Mouse (Mus musculus): ENCODE measurements around the gene Tpst1.

Tpst1 gene

GRCm38 (mm10) chr5:130089177-130089576 is 16.1 kb downstream of the Tpst1 start:
- whole genome bisulfite sequencing = 51% methylated on average over 7 of the region's 7 CpGs

- 53% methylated on average over 18 of the region's 18 CpGs for WGBS
Observed at GRCm38 (mm10) chr5:130089626-130090393, 16.7 kb downstream of the Tpst1 start.

DNA sequence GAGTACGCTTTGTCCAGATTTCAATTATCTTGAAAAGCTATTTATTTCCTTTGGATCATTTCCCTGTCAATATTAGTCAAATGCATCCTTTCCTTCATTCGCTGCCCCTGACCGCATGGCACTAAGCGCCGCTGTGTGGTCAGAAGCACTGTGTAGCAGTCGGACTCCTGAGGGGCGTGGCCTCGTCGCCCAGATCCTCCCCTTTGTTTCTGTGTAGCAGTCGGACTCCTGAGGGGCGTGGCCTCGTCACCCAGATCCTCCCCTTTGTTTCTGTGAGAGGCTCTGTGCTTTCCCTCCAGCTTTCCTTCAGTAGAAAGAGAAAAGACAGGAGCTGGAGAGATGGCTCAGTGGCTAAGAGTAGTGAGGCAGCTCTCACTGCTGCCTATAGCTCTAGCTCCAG is 23.6 kb downstream of the Tpst1 start:
- 34% methylated on average over 12 of the region's 12 CpGs for WGBS

DNA sequence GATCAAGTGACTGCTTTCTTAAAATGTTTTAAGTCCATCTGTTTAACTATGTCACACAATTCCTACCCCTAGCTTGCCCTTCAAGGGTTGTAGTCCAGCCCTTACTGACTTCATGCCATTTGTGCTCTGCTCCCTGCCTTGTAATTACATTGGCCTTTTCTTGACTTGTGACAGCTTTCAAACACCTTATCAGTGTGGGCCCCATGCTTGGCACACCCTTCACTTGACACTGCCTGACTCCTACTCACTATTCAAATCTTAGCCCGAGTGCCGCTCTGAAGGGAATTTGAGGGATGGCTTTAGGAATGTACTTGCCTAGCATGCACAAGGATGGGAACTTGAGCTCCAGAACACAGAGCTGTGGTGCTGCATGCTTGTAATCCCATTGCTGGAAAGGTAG is 24.7 kb downstream of the Tpst1 start:
- WGBS = 62% methylated on average over 2 of the region's 2 CpGs

DNA sequence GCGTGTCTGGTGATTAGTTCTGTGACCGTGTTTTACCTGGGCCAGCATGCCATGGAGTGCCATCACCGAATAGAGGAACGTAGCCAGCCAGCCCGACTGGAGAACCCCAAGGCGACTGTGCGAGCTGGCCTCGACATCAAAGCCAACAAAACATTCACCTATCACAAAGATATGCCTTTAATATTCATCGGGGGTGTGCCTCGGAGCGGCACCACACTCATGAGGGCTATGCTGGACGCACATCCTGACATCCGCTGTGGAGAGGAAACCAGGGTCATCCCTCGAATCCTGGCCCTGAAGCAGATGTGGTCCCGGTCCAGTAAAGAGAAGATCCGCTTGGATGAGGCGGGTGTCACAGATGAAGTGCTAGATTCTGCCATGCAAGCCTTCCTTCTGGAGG is 28.6 kb downstream of the Tpst1 start:
- 97% methylated on average over 17 of the region's 17 CpGs for WGBS

- 69% methylated on average over 3 of the region's 3 CpGs for WGBS
Observed at GRCm38 (mm10) chr5:130109348-130109747, 36.2 kb downstream of the Tpst1 start.

- WGBS = 63% methylated on average over 12 of the region's 12 CpGs
Observed at GRCm38 (mm10) chr5:130110632-130111464, 37.7 kb downstream of the Tpst1 start.

- 82% methylated on average over 12 of the region's 12 CpGs for WGBS
Observed at GRCm38 (mm10) chr5:130116116-130116515, 43.0 kb downstream of the Tpst1 start.

- 61% methylated on average over 7 of the region's 7 CpGs for WGBS
Observed at GRCm38 (mm10) chr5:130116857-130117256, 43.7 kb downstream of the Tpst1 start.

GRCm38 (mm10) chr5:130117932-130118331 is 44.8 kb downstream of the Tpst1 start:
- 54% methylated on average over 6 of the region's 6 CpGs for WGBS

DNA sequence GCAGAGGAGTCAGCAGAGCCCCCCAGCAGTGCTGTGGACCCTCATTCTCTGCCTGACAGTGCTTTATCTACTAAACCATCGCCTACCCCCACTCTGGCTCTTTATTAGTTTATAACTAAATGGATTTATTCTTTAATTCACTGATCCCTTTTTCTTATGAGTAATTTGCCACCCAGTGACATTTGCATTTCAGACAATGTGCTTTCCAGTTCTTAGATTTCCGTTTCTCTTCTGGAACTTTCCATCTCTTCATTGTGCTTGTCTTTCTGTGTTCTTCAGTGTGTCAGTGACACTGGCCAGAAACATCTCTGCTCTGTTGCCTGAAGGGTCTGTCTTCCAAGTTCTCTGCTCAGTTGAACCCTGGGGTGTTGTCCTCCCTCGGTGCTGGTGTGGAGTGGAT is 46.1 kb downstream of the Tpst1 start:
- WGBS = 40% methylated on average over 3 of the region's 3 CpGs

DNA sequence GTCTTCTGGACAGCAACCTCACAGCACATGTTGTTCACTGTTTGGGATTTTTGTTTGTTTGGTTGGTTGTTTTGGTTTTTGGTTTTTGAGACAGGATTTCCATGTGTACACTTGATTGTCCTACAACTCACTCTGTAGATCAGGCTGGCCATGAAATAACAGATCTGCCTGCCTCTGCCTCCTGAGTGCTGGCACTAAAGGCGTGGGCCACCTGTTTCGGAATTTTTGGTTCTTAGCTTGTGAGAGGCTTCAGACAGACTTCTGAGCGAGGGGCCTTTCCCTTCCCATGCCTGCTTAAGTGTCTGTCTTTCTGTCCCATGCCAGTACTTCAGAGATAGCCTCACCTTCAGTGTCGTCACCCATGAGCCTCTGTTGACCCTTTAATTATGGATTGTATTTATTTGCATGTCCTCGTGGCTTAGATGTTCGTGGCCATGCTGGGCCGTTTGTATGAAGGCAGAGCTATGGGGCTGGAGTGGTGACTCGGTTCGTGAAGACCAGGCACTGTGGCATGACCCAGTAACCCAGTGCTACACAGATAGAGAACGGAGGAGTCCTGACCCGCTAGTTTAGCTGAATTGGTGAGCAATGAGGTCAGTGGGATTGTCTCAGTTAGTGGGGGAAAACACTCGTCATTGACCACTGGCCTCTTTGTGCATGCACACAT is 47.1 kb downstream of the Tpst1 start:
- WGBS = 83% methylated on average over 12 of the region's 12 CpGs

DNA sequence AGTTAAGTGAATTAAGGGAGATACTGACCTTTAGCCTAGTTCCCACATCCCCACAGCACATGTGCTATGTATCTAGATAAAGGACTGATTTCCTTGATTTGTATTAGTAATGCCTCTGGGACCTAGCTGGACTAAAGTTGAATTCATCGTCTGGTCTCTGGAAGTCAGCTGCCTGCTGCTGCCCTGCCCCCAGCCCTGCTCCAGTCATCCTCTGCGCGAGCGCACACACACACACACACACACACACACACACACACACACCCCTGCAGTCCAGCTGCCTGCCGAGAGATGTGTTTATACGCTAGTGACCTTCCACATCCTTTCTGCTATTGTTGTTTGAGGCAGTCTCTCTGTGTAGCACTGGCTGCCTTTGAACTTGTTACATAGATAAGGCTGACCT is 47.8 kb downstream of the Tpst1 start:
- WGBS = 47% methylated on average over 6 of the region's 6 CpGs

- WGBS = 74% methylated on average over 2 of the region's 2 CpGs
Observed at GRCm38 (mm10) chr5:130122355-130122754, 49.2 kb downstream of the Tpst1 start.

DNA sequence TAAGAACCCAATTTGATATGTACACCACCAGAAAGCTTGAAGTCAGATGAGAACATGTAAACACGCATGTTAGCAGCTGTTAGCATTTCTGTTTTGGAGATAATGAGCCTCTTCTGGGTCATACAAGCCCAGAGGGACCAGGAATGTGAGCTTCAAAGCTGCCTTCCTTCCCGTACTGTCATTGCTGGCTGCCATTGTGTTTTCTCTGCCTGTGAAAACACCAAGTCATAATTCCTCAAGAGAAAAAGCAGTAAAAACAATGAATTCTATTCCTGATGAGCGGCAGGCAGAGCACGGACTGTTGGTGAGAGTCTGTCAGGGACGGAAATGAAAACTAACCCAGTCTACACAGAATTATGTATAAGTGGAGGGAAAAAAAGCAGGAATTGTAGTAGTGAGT is 51.1 kb downstream of the Tpst1 start:
- 70% methylated on average over 5 of the region's 5 CpGs for WGBS

- 59% methylated on average over 11 of the region's 11 CpGs for WGBS
Observed at GRCm38 (mm10) chr5:130128686-130129523, 55.8 kb downstream of the Tpst1 start.

DNA sequence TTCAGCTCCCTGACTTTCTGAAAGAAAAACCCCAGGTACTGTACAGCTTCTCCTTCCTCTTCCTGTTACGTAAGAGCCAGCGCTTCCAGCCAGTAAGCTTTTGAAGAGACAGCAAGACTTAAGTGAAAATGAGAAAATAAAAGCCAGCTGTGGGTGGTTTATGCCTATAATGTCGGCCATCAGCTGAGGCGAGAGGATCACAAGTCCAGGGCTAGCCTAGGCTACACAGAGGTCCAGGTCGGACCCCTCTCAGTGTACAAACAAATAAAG is 56.3 kb downstream of the Tpst1 start:
- WGBS = 57% methylated on average over 5 of the region's 5 CpGs

GRCm38 (mm10) chr5:130136597-130136996 is 63.5 kb downstream of the Tpst1 start:
- 96% methylated on average over 13 of the region's 13 CpGs for WGBS

DNA sequence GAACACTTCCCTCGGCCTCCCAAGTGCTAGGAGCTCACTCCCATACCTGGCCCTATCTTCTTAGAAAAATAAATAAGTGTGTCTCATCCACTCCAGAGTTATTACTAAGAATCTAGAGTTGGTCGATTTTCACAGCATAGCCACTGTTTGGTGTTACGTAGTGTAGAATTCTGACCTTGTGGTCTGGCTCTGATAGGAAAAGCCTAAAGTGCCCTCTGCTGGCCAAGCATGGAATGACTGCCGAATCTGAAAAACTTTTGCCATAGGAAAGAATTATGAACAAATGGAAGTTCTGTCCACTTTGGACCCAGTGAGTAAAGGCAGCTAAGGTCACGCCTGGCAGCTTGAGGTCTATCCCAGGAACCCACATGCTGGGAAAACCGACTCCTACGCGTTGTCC is 66.3 kb downstream of the Tpst1 start:
- WGBS = 22% methylated on average over 8 of the region's 8 CpGs

DNA sequence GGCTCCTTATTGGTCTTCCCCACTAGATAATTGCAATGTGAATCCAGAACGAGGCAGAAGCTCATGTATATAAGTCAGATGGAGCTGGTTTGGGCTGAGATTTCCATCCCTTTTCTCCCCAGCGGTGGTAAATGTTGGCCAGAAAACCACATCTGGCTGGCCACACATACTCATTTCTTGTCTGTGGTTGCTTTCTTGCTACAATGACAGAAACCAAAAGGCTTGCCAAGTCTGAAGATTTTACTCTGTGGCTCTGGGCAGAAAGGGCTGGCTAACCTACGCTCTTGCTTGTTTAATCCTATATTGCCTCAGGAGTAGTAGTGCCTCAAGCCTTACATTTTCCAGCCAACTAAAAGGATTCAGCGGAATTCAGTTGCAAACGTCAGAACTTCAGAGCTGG is 68.0 kb downstream of the Tpst1 start:
- WGBS = 83% methylated on average over 5 of the region's 5 CpGs

- WGBS = 75% methylated on average over 4 of the region's 4 CpGs
Observed at GRCm38 (mm10) chr5:130142041-130142440, 68.9 kb downstream of the Tpst1 start.

DNA sequence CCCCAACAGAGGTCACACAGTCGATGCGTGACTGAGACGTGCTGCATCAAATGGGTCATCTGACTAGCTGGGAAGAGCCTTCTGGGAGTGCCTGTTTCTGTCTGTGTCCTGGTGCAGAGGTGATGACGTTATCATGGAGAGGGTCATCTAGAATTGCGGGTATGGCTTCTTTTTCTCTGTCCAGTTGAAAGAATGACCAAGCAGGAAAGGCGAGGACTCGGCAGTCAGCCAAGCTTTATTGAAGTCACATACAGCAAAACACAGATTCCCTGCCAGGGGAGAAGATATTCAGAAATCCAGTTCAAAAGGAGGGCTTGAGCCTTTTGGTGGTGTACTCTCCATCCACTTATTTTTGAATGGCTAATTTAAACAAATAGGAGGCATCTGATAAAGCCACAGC is 70.0 kb downstream of the Tpst1 start:
- WGBS = 86% methylated on average over 7 of the region's 7 CpGs

Measured in cerebral cortex, adult 2 months (tissue).